Mouse (Mus musculus) olfactory bulb, adult 2 months (tissue): ENCODE measurements around the gene Erv3. TPM values are rescaled to one million over a fixed set of nuclear protein-coding genes. Genes with fewer than 3 reads are reported as not detected.

Experiments
- H3K27ac ChIP-seq: fragments of 200-500 bp; 2 replicates; pipeline ENCODE4 v1.5.1; 2012; ENCODE audit warnings: low read depth, low read length; ENCODE audit not compliant: insufficient read depth
- H3K4me1 ChIP-seq: fragments of 200-500 bp; 2 replicates; pipeline ENCODE4 v1.6.1; 2012; ENCODE audit warnings: low read length; ENCODE audit not compliant: control insufficient read depth, insufficient read depth
- H3K4me3 ChIP-seq: fragments of 200-500 bp; 2 replicates; pipeline ENCODE4 v1.5.1; 2012; ENCODE audit warnings: mild to moderate bottlenecking, low read depth, low read length, moderate library complexity; ENCODE audit not compliant: insufficient read depth
- CTCF ChIP-seq: fragments of 200-500 bp; IDR thresholded peaks from 2 replicates; pipeline ENCODE4 v1.5.1; 2012; ENCODE audit warnings: low read depth, mild to moderate bottlenecking, low read length, moderate library complexity; ENCODE audit not compliant: insufficient read depth
- POLR2A ChIP-seq: fragments of 200-500 bp; IDR thresholded peaks from 2 replicates; pipeline ENCODE4 v1.6.1; 2012; ENCODE audit warnings: mild to moderate bottlenecking, low read depth, low read length, moderate library complexity; ENCODE audit not compliant: insufficient read depth
- WGBS: fragments of 180-500 bp; shearing (Covaris S2); methylation state at CpG from one replicate; pipeline ENCODE4 v1.1.7; 2018; 5-methylcytosine and 5-hydroxymethylcytosine counted together
- polyA plus RNA-seq: library from polyadenylated mRNA; stranded (reverse); fragments of >200 nt; gene quantifications from 2 replicates; pipeline ENCODE4 v1.2.4, GENCODE M21; 2012; ENCODE audit warnings: low replicate concordance; ENCODE audit not compliant: missing spikeins, insufficient read depth, insufficient read length

Gene Erv3
- polyA plus RNA-seq, 1 experiment = not detected

- H3K27ac ChIP-seq = no peak overlapping the region
- H3K4me1 ChIP-seq = peaks cover 9% of the 10 kb centered on the region
- H3K4me3 ChIP-seq = no peak overlapping the region
- TF ChIP-seq CTCF = no peak
- TF ChIP-seq POLR2A = no peak
- 80% methylated on average over 1 of the region's 1 CpGs for WGBS
These were observed 54.2 kb downstream of the Erv3 start for GRCm38 (mm10) chr2:131805306-131805705.

GRCm38 (mm10) chr2:131803801-131804200, 55.7 kb downstream of the Erv3 start:
- H3K4me3 ChIP-seq = no peak overlapping the region
- H3K4me1 ChIP-seq = peaks cover 7% of the 10 kb centered on the region
- TF ChIP-seq POLR2A (no peak), CTCF (no peak)
- 92% methylated on average over 3 of the region's 3 CpGs for WGBS
- no peak overlapping the region for H3K27ac ChIP-seq

Other genes starting within 250 kb of the Erv3 start
- gene Prnp, start 50.2 kb upstream of the Erv3 start, polyA plus RNA-seq = 140 TPM in 1 of 2 replicates, not detected in the other
- gene Prn, start 50.2 kb upstream of the Erv3 start, polyA plus RNA-seq = not detected in 2 replicates
- gene Prnd, start 91.1 kb upstream of the Erv3 start, polyA plus RNA-seq = not detected in 2 replicates
- gene Rassf2, start 170.5 kb upstream of the Erv3 start, polyA plus RNA-seq = not detected in 2 replicates